Mouse (Mus musculus): ENCODE results near the gene Nrxn1.

Gene Nrxn1

GRCm38 (mm10) chr17:90346735-90347475 is 746.0 kb downstream of the Nrxn1 start:
- no peak for TF ChIP-seq GATA4 (IDR thresholded peaks at IDR 0.05; ENCODE audit: insufficient replicate concordance, low read length)

- no peak for TF ChIP-seq GATA4 (IDR thresholded peaks at IDR 0.05; ENCODE audit: insufficient replicate concordance, low read length)
Observed at GRCm38 (mm10) chr17:90333445-90333844, 759.4 kb downstream of the Nrxn1 start.

GRCm38 (mm10) chr17:90323674-90324073 is 769.2 kb downstream of the Nrxn1 start:
- TF ChIP-seq GATA4 (IDR thresholded peaks at IDR 0.05; ENCODE audit: insufficient replicate concordance, low read length) = no peak

GRCm38 (mm10) chr17:90272225-90272624 is 820.6 kb downstream of the Nrxn1 start:
- no peak for TF ChIP-seq GATA4 (IDR thresholded peaks at IDR 0.05; ENCODE audit: insufficient replicate concordance, low read length)

DNA sequence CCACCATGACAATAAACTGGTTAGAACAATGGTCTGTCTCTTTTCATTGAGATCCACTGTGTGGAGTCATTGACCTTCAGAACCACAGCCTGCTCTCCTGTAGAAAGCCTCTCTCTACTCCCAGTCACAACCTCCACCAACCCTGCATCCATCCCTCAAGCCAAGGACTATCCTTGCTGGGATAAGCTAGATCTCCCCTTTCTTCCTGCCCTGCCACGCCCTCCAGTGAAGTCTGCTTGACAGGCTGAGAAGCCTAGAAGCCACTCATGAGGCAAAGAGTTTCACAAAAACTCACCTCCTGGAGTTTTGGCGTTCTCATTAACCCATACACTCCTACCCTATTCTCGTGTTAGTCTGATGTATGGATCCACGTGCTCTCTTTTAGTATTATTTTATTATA is 821.7 kb downstream of the Nrxn1 start:
- no peak for TF ChIP-seq GATA4 (IDR thresholded peaks at IDR 0.05; ENCODE audit: insufficient replicate concordance, low read length)

DNA sequence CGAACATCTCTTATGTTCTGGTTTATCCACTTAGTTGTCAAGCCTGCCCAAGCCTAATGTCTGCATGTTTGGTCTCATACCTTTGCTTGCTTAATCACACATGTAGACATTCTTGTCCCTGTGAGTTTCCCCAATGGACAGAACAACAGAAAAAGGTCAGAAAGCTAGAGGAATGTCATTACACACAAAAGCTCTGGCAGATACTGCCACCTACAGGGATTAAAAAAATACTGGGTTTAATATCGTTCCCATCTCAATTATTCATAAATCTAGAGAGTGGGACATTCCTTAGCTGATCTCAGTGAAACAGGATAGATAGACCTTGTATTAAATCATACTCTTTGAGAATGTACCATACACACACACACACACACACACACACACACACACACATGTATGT is 823.7 kb downstream of the Nrxn1 start:
- TF ChIP-seq GATA4 (IDR thresholded peaks at IDR 0.05; ENCODE audit: insufficient replicate concordance, low read length) = no peak

DNA sequence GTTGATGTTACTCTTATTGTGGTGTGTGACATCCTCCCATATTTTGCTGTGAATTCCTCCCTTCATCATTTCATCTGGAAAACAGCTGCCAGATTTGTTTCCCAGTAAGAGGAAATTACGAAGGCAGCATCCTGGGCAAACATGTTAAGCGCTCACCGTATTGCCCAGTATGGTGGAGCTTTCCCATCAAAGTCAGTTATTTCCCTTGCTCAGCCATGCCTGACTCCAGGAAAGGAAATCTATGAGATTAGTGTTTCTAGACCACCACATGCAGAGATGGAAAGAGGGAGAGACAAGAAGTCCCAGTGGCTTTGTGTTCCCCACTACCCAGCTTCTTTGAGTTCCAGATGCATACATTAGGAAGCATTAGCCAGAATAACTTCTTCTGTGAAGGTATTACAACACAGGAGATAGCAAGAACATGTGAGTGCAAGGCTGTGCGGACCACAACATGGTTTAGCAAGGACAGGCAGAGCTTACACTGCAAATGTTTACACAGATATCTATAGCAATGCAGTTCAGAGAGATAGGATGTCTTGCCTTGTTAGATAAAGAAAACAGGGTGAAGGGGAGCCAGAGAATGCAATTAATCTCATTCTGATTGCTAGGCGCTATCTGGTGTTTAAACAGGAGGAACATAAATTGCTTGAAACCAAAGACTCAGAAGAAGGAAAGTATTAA is 839.3 kb downstream of the Nrxn1 start:
- TF ChIP-seq GATA4 (IDR thresholded peaks at IDR 0.05; ENCODE audit: insufficient replicate concordance, low read length) = no peak

DNA sequence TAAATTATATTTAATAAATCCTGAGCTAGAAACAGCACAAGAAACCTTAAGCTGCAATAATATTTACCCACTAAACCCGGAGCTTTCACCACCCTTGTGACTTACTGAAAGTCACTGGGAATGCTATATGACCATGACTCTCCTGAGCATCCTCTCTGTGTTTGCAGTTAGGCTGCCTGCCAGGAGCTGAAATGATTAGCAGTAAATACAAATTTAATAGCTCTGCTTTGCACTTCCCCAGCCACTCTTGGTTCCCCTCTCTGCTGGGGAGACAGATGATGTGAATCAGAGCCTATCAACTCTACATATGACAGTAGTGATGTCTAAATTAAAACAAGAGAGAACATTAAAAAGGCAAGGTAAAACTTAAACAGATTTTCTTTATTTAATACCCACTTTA is 840.7 kb downstream of the Nrxn1 start:
- TF ChIP-seq GATA4 (IDR thresholded peaks at IDR 0.05; ENCODE audit: insufficient replicate concordance, low read length) = no peak

GRCm38 (mm10) chr17:90247071-90247849 is 845.6 kb downstream of the Nrxn1 start:
- no peak for TF ChIP-seq GATA4 (IDR thresholded peaks at IDR 0.05; ENCODE audit: insufficient replicate concordance, low read length)

- no peak for TF ChIP-seq GATA4 (IDR thresholded peaks at IDR 0.05; ENCODE audit: insufficient replicate concordance, low read length)
Observed at GRCm38 (mm10) chr17:90244339-90244738, 848.5 kb downstream of the Nrxn1 start.

GRCm38 (mm10) chr17:90238964-90239363 is 853.9 kb downstream of the Nrxn1 start:
- no peak for TF ChIP-seq GATA4 (IDR thresholded peaks at IDR 0.05; ENCODE audit: insufficient replicate concordance, low read length)

DNA sequence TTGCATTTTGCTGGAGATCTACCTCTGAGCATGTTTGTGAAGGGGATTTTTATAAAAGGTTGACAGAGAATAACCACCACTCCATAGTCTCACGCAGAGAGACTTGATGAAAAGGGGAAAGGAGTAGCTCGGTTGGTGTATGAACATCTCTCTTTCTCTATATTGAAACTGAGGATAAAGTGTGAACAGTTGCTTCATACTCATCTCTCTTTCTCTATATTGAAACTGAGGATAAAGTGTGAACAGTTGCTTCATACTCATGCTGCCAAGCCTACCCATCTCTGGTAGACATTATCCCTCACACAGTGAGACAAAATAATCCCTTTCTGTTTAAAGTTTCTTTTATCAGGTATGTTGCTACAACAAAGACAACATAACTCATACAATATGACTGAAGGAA is 854.4 kb downstream of the Nrxn1 start:
- TF ChIP-seq GATA4 (IDR thresholded peaks at IDR 0.05; ENCODE audit: insufficient replicate concordance, low read length) = no peak

GRCm38 (mm10) chr17:90234806-90235205 is 858.1 kb downstream of the Nrxn1 start:
- no peak for TF ChIP-seq GATA4 (IDR thresholded peaks at IDR 0.05; ENCODE audit: insufficient replicate concordance, low read length)

DNA sequence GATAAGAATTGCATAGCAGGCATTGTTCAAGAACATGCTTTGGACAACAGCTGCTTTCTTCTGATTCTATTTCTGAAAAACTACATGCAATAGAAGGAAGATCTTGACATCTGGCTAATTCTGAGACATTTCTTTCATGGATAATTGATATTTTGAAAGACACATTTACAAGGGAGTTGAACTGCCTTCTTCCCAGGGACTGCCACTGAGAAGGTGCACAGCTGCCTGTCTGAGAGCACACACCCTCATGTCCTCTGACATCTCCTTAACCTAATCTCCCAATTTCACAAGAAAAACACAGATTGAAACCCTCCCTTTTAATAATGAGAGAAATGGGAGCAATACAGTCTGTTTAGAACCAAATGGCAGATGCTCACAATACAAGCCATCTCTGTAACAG is 884.3 kb downstream of the Nrxn1 start:
- TF ChIP-seq GATA4 (IDR thresholded peaks at IDR 0.05; ENCODE audit: insufficient replicate concordance, low read length) = no peak

DNA sequence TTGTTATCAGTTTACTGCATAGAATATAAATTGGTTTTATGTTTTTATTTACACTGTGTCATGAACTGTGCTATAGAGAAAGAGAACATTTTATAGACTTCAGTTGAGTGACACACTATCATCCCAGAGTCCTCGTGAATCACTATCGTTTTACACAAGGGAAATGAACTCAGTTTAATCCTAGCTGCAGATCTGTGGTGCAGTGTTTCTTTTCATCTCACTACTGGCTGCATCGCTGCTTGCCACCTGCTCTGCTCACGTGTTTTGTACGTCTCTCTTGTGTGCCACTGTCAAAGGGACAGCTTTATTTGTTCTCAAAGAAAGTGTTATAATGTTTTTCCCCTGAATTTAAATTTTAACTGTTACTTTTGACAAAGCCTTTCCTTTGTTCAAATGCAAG is 885.3 kb downstream of the Nrxn1 start:
- TF ChIP-seq GATA4 (IDR thresholded peaks at IDR 0.05; ENCODE audit: insufficient replicate concordance, low read length) = no peak

- no peak for TF ChIP-seq GATA4 (IDR thresholded peaks at IDR 0.05; ENCODE audit: insufficient replicate concordance, low read length)
Observed at GRCm38 (mm10) chr17:90203993-90204392, 888.9 kb downstream of the Nrxn1 start.
